Mouse (Mus musculus): ENCODE measurements around the gene Vil1. TPM values are rescaled to one million over a fixed set of nuclear protein-coding genes. Genes with fewer than 3 reads are reported as not detected.

Vil1 gene
- polyA plus RNA-seq, 1 experiment from 2014 or later = 0.88 TPM

- Histone ChIP-seq H3K9ac (ENCODE audit: low read depth, low read length) (no peak overlapping the region), H3K9me3 (ENCODE audit: control insufficient read depth, low read length) (no peaks in the 10 kb centered on the region), H3K27ac (ENCODE audit: low read depth, low read length) (no peak overlapping the region), H3K4me3 (ENCODE audit: low read depth, low read length) (no peak overlapping the region), H3K27me3 (replicated peaks; ENCODE audit: control insufficient read depth, insufficient read depth, low read length) (peaks cover 6% of the 10 kb centered on the region; the same call in 1 of the 2 replicates), H3K36me3 (ENCODE audit: control insufficient read depth, insufficient read depth, low read length) (no peaks in the 10 kb centered on the region), H3K4me2 (no peak overlapping the region), H3K4me1 (replicated peaks; ENCODE audit: control insufficient read depth, insufficient read depth, low read length) (peaks cover 13% of the 10 kb centered on the region)
- WGBS = 33% methylated on average over 4 of the region's 4 CpGs
- DNase-seq (ENCODE audit: low spot score) = no peak
- no peak for ATAC-seq (replicated peaks; ENCODE audit: low FRiP score)
These were observed 39.1 kb upstream of the Vil1 start for GRCm38 (mm10) chr1:74370040-74370439.

- Histone ChIP-seq H3K4me3 (ENCODE audit: low read depth, low read length) (no peak overlapping the region), H3K27ac (ENCODE audit: low read depth, low read length) (no peak overlapping the region), H3K9me3 (ENCODE audit: control insufficient read depth, low read length) (no peaks in the 10 kb centered on the region), H3K9ac (ENCODE audit: low read depth, low read length) (no peak overlapping the region), H3K36me3 (ENCODE audit: control insufficient read depth, insufficient read depth, low read length) (no peaks in the 10 kb centered on the region), H3K4me2 (no peak overlapping the region), H3K27me3 (replicated peaks; ENCODE audit: control insufficient read depth, insufficient read depth, low read length) (no peaks in the 10 kb centered on the region), H3K4me1 (replicated peaks; ENCODE audit: control insufficient read depth, insufficient read depth, low read length) (0 out of 2 replicates have a peak, but pooled peaks cover 2% of the 10 kb centered on the region)
- DNase-seq (ENCODE audit: low spot score) (no peak), ATAC-seq (replicated peaks; ENCODE audit: low FRiP score) (no peak)
- 33% methylated on average over 4 of the region's 4 CpGs for WGBS
These were observed 35.8 kb upstream of the Vil1 start for GRCm38 (mm10) chr1:74373372-74373771.

GRCm38 (mm10) chr1:74374980-74375379 lies 34.2 kb upstream of the Vil1 start, which contains the start of gene Slc11a1:
Gene Slc11a1 (plus strand): TSS chr1:74375195.
- no peak within 1 kb of the TSS for H3K9ac ChIP-seq (ENCODE audit: low read depth, low read length)
- H3K9me3 ChIP-seq (ENCODE audit: control insufficient read depth, low read length) = no peaks in the 10 kb centered on the region
- 0 out of 2 replicates have a peak within 1 kb of the TSS, but pooled peaks have one; percentile 4 for H3K4me3 ChIP-seq (ENCODE audit: low read depth, low read length)
- H3K4me1 ChIP-seq (replicated peaks; ENCODE audit: control insufficient read depth, insufficient read depth, low read length) = peaks cover 8% of the 10 kb centered on the region
- no peak within 1 kb of the TSS for H3K4me2 ChIP-seq
- no peak within 1 kb of the TSS for H3K27ac ChIP-seq (ENCODE audit: low read depth, low read length)
- no peak for ATAC-seq (replicated peaks; ENCODE audit: low FRiP score)
- no peaks in the 10 kb centered on the region for H3K27me3 ChIP-seq (replicated peaks; ENCODE audit: control insufficient read depth, insufficient read depth, low read length)
- no peak for DNase-seq (ENCODE audit: low spot score)
- WGBS = 60% methylated on average over 8 of the region's 8 CpGs
- H3K36me3 ChIP-seq (ENCODE audit: control insufficient read depth, insufficient read depth, low read length) = no peaks in the 10 kb centered on the region

GRCm38 (mm10) chr1:74375561-74375960 lies 33.6 kb upstream of the Vil1 start:
- Histone ChIP-seq H3K9me3 (ENCODE audit: control insufficient read depth, low read length) (no peaks in the 10 kb centered on the region), H3K36me3 (ENCODE audit: control insufficient read depth, insufficient read depth, low read length) (no peaks in the 10 kb centered on the region), H3K4me1 (replicated peaks; ENCODE audit: control insufficient read depth, insufficient read depth, low read length) (peaks cover 9% of the 10 kb centered on the region), H3K27ac (ENCODE audit: low read depth, low read length) (no peak overlapping the region), H3K4me2 (no peak overlapping the region), H3K4me3 (ENCODE audit: low read depth, low read length) (0 out of 2 replicates have a peak overlapping the region, but pooled peaks have one; percentile 4), H3K27me3 (replicated peaks; ENCODE audit: control insufficient read depth, insufficient read depth, low read length) (no peaks in the 10 kb centered on the region), H3K9ac (ENCODE audit: low read depth, low read length) (no peak overlapping the region)
- no peak for DNase-seq (ENCODE audit: low spot score)
- no peak for ATAC-seq (replicated peaks; ENCODE audit: low FRiP score)
- 75% methylated on average over 10 of the region's 10 CpGs for WGBS

GRCm38 (mm10) chr1:74376396-74376795 lies 32.8 kb upstream of the Vil1 start:
- H3K27ac ChIP-seq (ENCODE audit: low read depth, low read length) = no peak overlapping the region; the same call in 1 of the 2 replicates
- WGBS = 76% methylated on average over 4 of the region's 4 CpGs
- no peak for ATAC-seq (replicated peaks; ENCODE audit: low FRiP score)
- no peak overlapping the region for H3K4me2 ChIP-seq
- H3K36me3 ChIP-seq (ENCODE audit: control insufficient read depth, insufficient read depth, low read length) = no peaks in the 10 kb centered on the region
- no peaks in the 10 kb centered on the region for H3K9me3 ChIP-seq (ENCODE audit: control insufficient read depth, low read length)
- H3K4me1 ChIP-seq (replicated peaks; ENCODE audit: control insufficient read depth, insufficient read depth, low read length) = peaks cover 9% of the 10 kb centered on the region
- no peaks in the 10 kb centered on the region for H3K27me3 ChIP-seq (replicated peaks; ENCODE audit: control insufficient read depth, insufficient read depth, low read length)
- no peak overlapping the region for H3K9ac ChIP-seq (ENCODE audit: low read depth, low read length)
- no peak for DNase-seq (ENCODE audit: low spot score)
- no peak overlapping the region for H3K4me3 ChIP-seq (ENCODE audit: low read depth, low read length)

GRCm38 (mm10) chr1:74379058-74379504 lies 30.1 kb upstream of the Vil1 start:
- DNase-seq (ENCODE audit: low spot score) = no peak
- no peak overlapping the region for H3K27ac ChIP-seq (ENCODE audit: low read depth, low read length)
- H3K9ac ChIP-seq (ENCODE audit: low read depth, low read length) = no peak overlapping the region
- H3K4me1 ChIP-seq (replicated peaks; ENCODE audit: control insufficient read depth, insufficient read depth, low read length) = peaks cover 17% of the 10 kb centered on the region
- WGBS = 74% methylated on average over 7 of the region's 7 CpGs
- no peaks in the 10 kb centered on the region for H3K36me3 ChIP-seq (ENCODE audit: control insufficient read depth, insufficient read depth, low read length)
- ATAC-seq (replicated peaks; ENCODE audit: low FRiP score) = no peak
- no peaks in the 10 kb centered on the region for H3K9me3 ChIP-seq (ENCODE audit: control insufficient read depth, low read length)
- no peaks in the 10 kb centered on the region for H3K27me3 ChIP-seq (replicated peaks; ENCODE audit: control insufficient read depth, insufficient read depth, low read length)
- no peak overlapping the region for H3K4me2 ChIP-seq
- H3K4me3 ChIP-seq (ENCODE audit: low read depth, low read length) = no peak overlapping the region

- H3K4me3 ChIP-seq (ENCODE audit: low read depth, low read length) = no peak overlapping the region
- no peak overlapping the region for H3K27ac ChIP-seq (ENCODE audit: low read depth, low read length)
- H3K9ac ChIP-seq (ENCODE audit: low read depth, low read length) = no peak overlapping the region
- no peak overlapping the region for H3K4me2 ChIP-seq
- H3K4me1 ChIP-seq (replicated peaks; ENCODE audit: control insufficient read depth, insufficient read depth, low read length) = peaks cover 22% of the 10 kb centered on the region
- DNase-seq (ENCODE audit: low spot score) (no peak), ATAC-seq (replicated peaks; ENCODE audit: low FRiP score) (no peak)
- H3K9me3 ChIP-seq (ENCODE audit: control insufficient read depth, low read length) = no peaks in the 10 kb centered on the region
- H3K36me3 ChIP-seq (ENCODE audit: control insufficient read depth, insufficient read depth, low read length) = no peaks in the 10 kb centered on the region
- WGBS = 84% methylated on average over 5 of the region's 5 CpGs
- no peaks in the 10 kb centered on the region for H3K27me3 ChIP-seq (replicated peaks; ENCODE audit: control insufficient read depth, insufficient read depth, low read length)
These were observed 28.7 kb upstream of the Vil1 start for GRCm38 (mm10) chr1:74380484-74380883.

GRCm38 (mm10) chr1:74381588-74382021 lies 27.6 kb upstream of the Vil1 start:
- Histone ChIP-seq H3K4me2 (no peak overlapping the region), H3K9ac (ENCODE audit: low read depth, low read length) (no peak overlapping the region), H3K27me3 (replicated peaks; ENCODE audit: control insufficient read depth, insufficient read depth, low read length) (no peaks in the 10 kb centered on the region), H3K4me1 (replicated peaks; ENCODE audit: control insufficient read depth, insufficient read depth, low read length) (peaks cover 22% of the 10 kb centered on the region), H3K27ac (ENCODE audit: low read depth, low read length) (no peak overlapping the region), H3K36me3 (ENCODE audit: control insufficient read depth, insufficient read depth, low read length) (no peaks in the 10 kb centered on the region), H3K9me3 (ENCODE audit: control insufficient read depth, low read length) (no peaks in the 10 kb centered on the region), H3K4me3 (ENCODE audit: low read depth, low read length) (no peak overlapping the region)
- no peak for ATAC-seq (replicated peaks; ENCODE audit: low FRiP score)
- 60% methylated on average over 10 of the region's 10 CpGs for WGBS
- DNase-seq (ENCODE audit: low spot score) = no peak

- Histone ChIP-seq H3K4me3 (ENCODE audit: low read depth, low read length) (no peak overlapping the region), H3K4me1 (replicated peaks; ENCODE audit: control insufficient read depth, insufficient read depth, low read length) (peaks cover 28% of the 10 kb centered on the region), H3K36me3 (ENCODE audit: control insufficient read depth, insufficient read depth, low read length) (no peaks in the 10 kb centered on the region), H3K27ac (ENCODE audit: low read depth, low read length) (no peak overlapping the region), H3K9ac (ENCODE audit: low read depth, low read length) (no peak overlapping the region), H3K4me2 (no peak overlapping the region), H3K27me3 (replicated peaks; ENCODE audit: control insufficient read depth, insufficient read depth, low read length) (no peaks in the 10 kb centered on the region), H3K9me3 (ENCODE audit: control insufficient read depth, low read length) (no peaks in the 10 kb centered on the region)
- 78% methylated on average over 13 of the region's 13 CpGs for WGBS
- ATAC-seq (replicated peaks; ENCODE audit: low FRiP score) (no peak), DNase-seq (ENCODE audit: low spot score) (no peak)
These were observed 25.8 kb upstream of the Vil1 start for GRCm38 (mm10) chr1:74383385-74383784.

All from liver, embryonic 11.5 days (tissue).